Mouse (Mus musculus): ENCODE results near the gene Zfp974. TPM values are rescaled to one million over a fixed set of nuclear protein-coding genes. Genes with fewer than 3 reads are reported as not detected.
"Not testable (repeated sequence)": the region's sequence is repeated elsewhere in the genome, so short reads cannot be mapped to it uniquely, and the experiment has no call there.

Zfp974 gene
- polyA plus RNA-seq (2015; fragmentation: Nextera tagmentation; extraction: Ambion mirVana), result 7.5 and 7.6 TPM in 2 replicates

- Histone ChIP-seq H3K4me1 (ENCODE audit: control insufficient read depth, insufficient read depth, low read length) (peaks cover 10% of the 10 kb centered on the region), H3K27ac (ENCODE audit: low read length) (peak within 1 kb of the TSS; percentile 27; the same call in 1 of the 2 replicates), H3K27me3 (ENCODE audit: control insufficient read depth, insufficient read depth, low read length) (no peaks in the 10 kb centered on the region), H3K4me3 (ENCODE audit: low read length) (peak within 1 kb of the TSS; percentile 87), H3K9ac (ENCODE audit: low read length) (peak within 1 kb of the TSS; percentile 82), H3K9me3 (replicated peaks; ENCODE audit: control insufficient read depth, low read length) (no peaks in the 10 kb centered on the region), H3K4me2 (ENCODE audit: low read depth, low read length) (peak within 1 kb of the TSS; percentile 69), H3K36me3 (ENCODE audit: control insufficient read depth, insufficient read depth) (peaks cover 9% of the 10 kb centered on the region)
- peak; percentile 80 for ATAC-seq (replicated peaks; ENCODE audit: extremely low read depth, insufficient read depth, low FRiP score)
- 4% methylated on average over 40 of the region's 40 CpGs for WGBS
Measured at GRCm38 (mm10) chr7:27928818-27929695, at the start of gene Zfp974. Gene Zfp974 (minus strand): TSS chr7:27929460.

GRCm38 (mm10) chr7:27949451-27949850 lies 20.2 kb upstream of the Zfp974 start:
- not testable (repeated sequence) for H3K9ac ChIP-seq (ENCODE audit: low read length); H3K27ac ChIP-seq (ENCODE audit: low read length); H3K9me3 ChIP-seq (replicated peaks; ENCODE audit: control insufficient read depth, low read length); H3K36me3 ChIP-seq (ENCODE audit: control insufficient read depth, insufficient read depth); H3K4me3 ChIP-seq (ENCODE audit: low read length); H3K27me3 ChIP-seq (ENCODE audit: control insufficient read depth, insufficient read depth, low read length); H3K4me1 ChIP-seq (ENCODE audit: control insufficient read depth, insufficient read depth, low read length); ATAC-seq (replicated peaks; ENCODE audit: extremely low read depth, insufficient read depth, low FRiP score); H3K4me2 ChIP-seq (ENCODE audit: low read depth, low read length)
- WGBS, result 85% methylated on average over 13 of the region's 13 CpGs

GRCm38 (mm10) chr7:27941869-27942268 lies 12.6 kb upstream of the Zfp974 start:
- H3K27me3 ChIP-seq (ENCODE audit: control insufficient read depth, insufficient read depth, low read length); H3K4me2 ChIP-seq (ENCODE audit: low read depth, low read length); ATAC-seq (replicated peaks; ENCODE audit: extremely low read depth, insufficient read depth, low FRiP score); H3K4me3 ChIP-seq (ENCODE audit: low read length); H3K36me3 ChIP-seq (ENCODE audit: control insufficient read depth, insufficient read depth); H3K9me3 ChIP-seq (replicated peaks; ENCODE audit: control insufficient read depth, low read length); H3K4me1 ChIP-seq (ENCODE audit: control insufficient read depth, insufficient read depth, low read length); H3K9ac ChIP-seq (ENCODE audit: low read length); H3K27ac ChIP-seq (ENCODE audit: low read length): not testable (repeated sequence)
- WGBS, result 34% methylated on average over 4 of the region's 7 CpGs

- not testable (repeated sequence) for H3K27ac ChIP-seq (ENCODE audit: low read length); H3K27me3 ChIP-seq (ENCODE audit: control insufficient read depth, insufficient read depth, low read length); H3K9me3 ChIP-seq (replicated peaks; ENCODE audit: control insufficient read depth, low read length); H3K4me1 ChIP-seq (ENCODE audit: control insufficient read depth, insufficient read depth, low read length); H3K36me3 ChIP-seq (ENCODE audit: control insufficient read depth, insufficient read depth); ATAC-seq (replicated peaks; ENCODE audit: extremely low read depth, insufficient read depth, low FRiP score)
- peak overlapping the region; percentile 41 for H3K4me3 ChIP-seq (ENCODE audit: low read length)
- peak overlapping the region; percentile 61; the same call in 1 of the 2 replicates for H3K4me2 ChIP-seq (ENCODE audit: low read depth, low read length)
- 50% methylated on average over 1 of the region's 9 CpGs for WGBS
- H3K9ac ChIP-seq (ENCODE audit: low read length), result peak overlapping the region; percentile 54; the same call in 1 of the 2 replicates
Measured at GRCm38 (mm10) chr7:27933800-27934158, 4.5 kb upstream of the Zfp974 start.

GRCm38 (mm10) chr7:27933050-27933799 lies 4.0 kb upstream of the Zfp974 start:
- WGBS, result 18% methylated on average over 7 of the region's 7 CpGs

GRCm38 (mm10) chr7:27927041-27927440 lies 2.2 kb downstream of the Zfp974 start:
- not testable (repeated sequence) for H3K9me3 ChIP-seq (replicated peaks; ENCODE audit: control insufficient read depth, low read length); H3K9ac ChIP-seq (ENCODE audit: low read length); H3K4me2 ChIP-seq (ENCODE audit: low read depth, low read length); H3K4me3 ChIP-seq (ENCODE audit: low read length); H3K4me1 ChIP-seq (ENCODE audit: control insufficient read depth, insufficient read depth, low read length); H3K27ac ChIP-seq (ENCODE audit: low read length); ATAC-seq (replicated peaks; ENCODE audit: extremely low read depth, insufficient read depth, low FRiP score); H3K27me3 ChIP-seq (ENCODE audit: control insufficient read depth, insufficient read depth, low read length)
- H3K36me3 ChIP-seq (ENCODE audit: control insufficient read depth, insufficient read depth), result peaks cover 11% of the 10 kb centered on the region
- WGBS, result 36% methylated on average over 4 of the region's 4 CpGs

More at GRCm38 (mm10) chr7:27933050-27933799, 4.0 kb upstream of the Zfp974 start:
- Histone ChIP-seq H3K4me2 (ENCODE audit: low read depth, low read length) (peak overlapping the region; percentile 61; the same call in 1 of the 2 replicates), H3K27ac (ENCODE audit: low read length) (no peak overlapping the region), H3K4me1 (ENCODE audit: control insufficient read depth, insufficient read depth, low read length) (peaks cover 7% of the 10 kb centered on the region), H3K9ac (ENCODE audit: low read length) (peak overlapping the region; percentile 54), H3K36me3 (ENCODE audit: control insufficient read depth, insufficient read depth) (no peaks in the 10 kb centered on the region), H3K4me3 (ENCODE audit: low read length) (peak overlapping the region; percentile 41), H3K9me3 (replicated peaks; ENCODE audit: control insufficient read depth, low read length) (no peaks in the 10 kb centered on the region), H3K27me3 (ENCODE audit: control insufficient read depth, insufficient read depth, low read length) (no peaks in the 10 kb centered on the region)
- ATAC-seq (replicated peaks; ENCODE audit: extremely low read depth, insufficient read depth, low FRiP score), result peak; percentile 41; the same call in 1 of the 2 replicates

GRCm38 (mm10) chr7:27910952-27911351 lies 18.3 kb downstream of the Zfp974 start:
- peaks cover 20% of the 10 kb centered on the region for H3K36me3 ChIP-seq (ENCODE audit: control insufficient read depth, insufficient read depth)
- H3K9ac ChIP-seq (ENCODE audit: low read length); ATAC-seq (replicated peaks; ENCODE audit: extremely low read depth, insufficient read depth, low FRiP score); H3K27ac ChIP-seq (ENCODE audit: low read length); H3K4me1 ChIP-seq (ENCODE audit: control insufficient read depth, insufficient read depth, low read length); H3K27me3 ChIP-seq (ENCODE audit: control insufficient read depth, insufficient read depth, low read length); H3K9me3 ChIP-seq (replicated peaks; ENCODE audit: control insufficient read depth, low read length); H3K4me3 ChIP-seq (ENCODE audit: low read length); H3K4me2 ChIP-seq (ENCODE audit: low read depth, low read length): not testable (repeated sequence)
- 84% methylated on average over 3 of the region's 4 CpGs for WGBS

GRCm38 (mm10) chr7:27905061-27905848 lies 24.0 kb downstream of the Zfp974 start:
- Histone ChIP-seq H3K4me2 (ENCODE audit: low read depth, low read length) (no peak overlapping the region), H3K27me3 (ENCODE audit: control insufficient read depth, insufficient read depth, low read length) (no peaks in the 10 kb centered on the region), H3K9ac (ENCODE audit: low read length) (no peak overlapping the region), H3K9me3 (replicated peaks; ENCODE audit: control insufficient read depth, low read length) (peaks cover 8% of the 10 kb centered on the region), H3K36me3 (ENCODE audit: control insufficient read depth, insufficient read depth) (peaks cover 12% of the 10 kb centered on the region), H3K27ac (ENCODE audit: low read length) (no peak overlapping the region), H3K4me3 (ENCODE audit: low read length) (no peak overlapping the region), H3K4me1 (ENCODE audit: control insufficient read depth, insufficient read depth, low read length) (no peaks in the 10 kb centered on the region)
- 74% methylated on average over 11 of the region's 11 CpGs for WGBS
- ATAC-seq (replicated peaks; ENCODE audit: extremely low read depth, insufficient read depth, low FRiP score), result no peak
